8 mouse cellular contexts compared by ENCODE assay signal in the genomic region with DNA sequence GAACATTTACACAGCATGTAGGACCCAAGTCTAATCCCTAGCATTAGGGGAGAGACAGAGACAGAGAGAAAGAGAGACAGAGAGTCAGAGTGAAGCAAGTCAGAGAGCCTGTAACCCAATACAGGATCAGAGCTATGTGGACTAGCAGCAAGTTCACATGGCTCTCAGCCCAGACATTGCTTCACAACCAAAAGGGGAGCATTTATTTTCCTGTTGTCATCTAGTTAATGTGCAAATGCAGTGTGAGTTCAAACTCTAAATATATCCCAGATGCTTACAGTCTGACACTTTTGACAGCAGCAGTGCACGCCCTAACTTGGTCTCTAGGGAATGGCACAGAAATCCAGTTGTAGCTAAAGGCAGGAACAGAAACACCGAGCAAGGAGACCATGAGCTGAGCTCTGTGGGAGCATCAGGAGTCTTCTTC. TPM values are rescaled to one million over a fixed set of nuclear protein-coding genes. Genes with fewer than 3 reads are reported as not detected.
A peak's percentile ranks its signal among the peaks of the same experiment; 100 is the strongest.
DNase-seq lines count a peak whose midpoint lies in the region; ATAC-seq and TF ChIP-seq lines count a peak whose summit lies in the region.

No protein-coding gene starts in this region.

- H3K4me3 ChIP-seq in liver, adult 2 months (ENCODE audit: insufficient read depth, low read depth, low read length): no peak overlapping the region
- H3K4me3 ChIP-seq in liver, embryonic 12.5 days: no peak overlapping the region
- peak overlapping the region; percentile 46 for H3K4me3 ChIP-seq in gastrocnemius, adult 2 months
- H3K4me3 ChIP-seq in intestine, embryonic 16.5 days (ENCODE audit: low read length): no peak overlapping the region
- H3K4me3 ChIP-seq in hindbrain, postnatal 0 days (ENCODE audit: low read length): no peak overlapping the region

- 6% methylated on average over 2 of the region's 2 CpGs for WGBS in liver, adult 2 months
- WGBS in liver, embryonic 12.5 days (ENCODE audit: insufficient replicate concordance): 47% methylated on average over 2 of the region's 2 CpGs
- 45% methylated on average over 2 of the region's 2 CpGs for WGBS in intestine, embryonic 16.5 days
- 68% methylated on average over 2 of the region's 2 CpGs for WGBS in hindbrain, postnatal 0 days

- no peak for TF ChIP-seq CTCF in liver, adult 2 months (IDR thresholded peaks at IDR 0.05; ENCODE audit: low read depth, low read length)
- no peak for TF ChIP-seq CTCF in gastrocnemius, adult 2 months (IDR thresholded peaks at IDR 0.05)
- TF ChIP-seq CTCF in hindbrain, postnatal 0 days (IDR thresholded peaks at IDR 0.05; ENCODE audit: low read depth): no peak

- H3K9ac ChIP-seq in liver, adult 2 months (ENCODE audit: low read depth, low read length): peak overlapping the region; percentile 44
- no peak overlapping the region for H3K9ac ChIP-seq in liver, embryonic 12.5 days
- no peak overlapping the region for H3K9ac ChIP-seq in intestine, embryonic 16.5 days (ENCODE audit: low read depth, low read length)
- no peak overlapping the region for H3K9ac ChIP-seq in hindbrain, postnatal 0 days (replicated peaks; ENCODE audit: low read length)

- intact Hi-C loops in gastrocnemius, adult 2 months (cut with DNase I): no loop called here

- H3K4me1 ChIP-seq in liver, adult 2 months (ENCODE audit: control insufficient read depth, insufficient read depth, low read length): peaks cover 17% of the 10 kb centered on the region
- peaks cover 9% of the 10 kb centered on the region for H3K4me1 ChIP-seq in liver, embryonic 12.5 days
- peaks cover 21% of the 10 kb centered on the region for H3K4me1 ChIP-seq in intestine, embryonic 16.5 days (ENCODE audit: control insufficient read depth, insufficient read depth, low read length)
- no peaks in the 10 kb centered on the region for H3K4me1 ChIP-seq in hindbrain, postnatal 0 days (ENCODE audit: insufficient read depth, low read length)

- no peak overlapping the region for H3K4me2 ChIP-seq in liver, embryonic 12.5 days
- no peak overlapping the region for H3K4me2 ChIP-seq in intestine, embryonic 16.5 days (ENCODE audit: low read depth, low read length)
- no peak overlapping the region for H3K4me2 ChIP-seq in hindbrain, postnatal 0 days (ENCODE audit: low read depth, low read length)

- peak; percentile 99 for DNase-seq in liver, adult 2 months (ENCODE audit: extremely low read depth, low read depth, low spot score)
- peak; percentile 90 for DNase-seq in gastrocnemius, adult 2 months
- DNase-seq in lung, postnatal 36 days: peak; percentile 86
- DNase-seq in hindbrain, postnatal 0 days (ENCODE audit: low spot score): no peak
- no peak for DNase-seq in thymus, postnatal 14 days
- no peak for DNase-seq in left cerebral cortex, adult 11 months (ENCODE audit: low spot score)

- no peaks in the 10 kb centered on the region for H3K9me3 ChIP-seq in liver, embryonic 12.5 days (replicated peaks)
- H3K9me3 ChIP-seq in intestine, embryonic 16.5 days (ENCODE audit: control insufficient read depth, low read length): no peaks in the 10 kb centered on the region
- no peaks in the 10 kb centered on the region for H3K9me3 ChIP-seq in hindbrain, postnatal 0 days (ENCODE audit: low read length)

- no peaks in the 10 kb centered on the region for H3K79me2 ChIP-seq in liver, adult 2 months (ENCODE audit: control insufficient read depth, insufficient read depth, low read length)

- H3K27ac ChIP-seq in liver, adult 2 months (replicated peaks; ENCODE audit: insufficient read depth, low read depth, low read length): peak overlapping the region; percentile 93
- no peak overlapping the region for H3K27ac ChIP-seq in liver, embryonic 12.5 days
- peak overlapping the region; percentile 95 for H3K27ac ChIP-seq in gastrocnemius, adult 2 months
- H3K27ac ChIP-seq in intestine, embryonic 16.5 days (ENCODE audit: low read length): peak overlapping the region; percentile 87
- no peak overlapping the region; the same call in 1 of the 2 replicates for H3K27ac ChIP-seq in hindbrain, postnatal 0 days

- no peaks in the 10 kb centered on the region for H3K27me3 ChIP-seq in liver, adult 2 months (ENCODE audit: control insufficient read depth, insufficient read depth, low read length)
- H3K27me3 ChIP-seq in liver, embryonic 12.5 days (replicated peaks): 0 out of 2 replicates have a peak, but pooled peaks cover 5% of the 10 kb centered on the region
- no peaks in the 10 kb centered on the region for H3K27me3 ChIP-seq in intestine, embryonic 16.5 days (replicated peaks; ENCODE audit: control insufficient read depth, insufficient read depth, low read length)
- H3K27me3 ChIP-seq in hindbrain, postnatal 0 days (ENCODE audit: insufficient read depth, low read length): no peaks in the 10 kb centered on the region

- no peaks in the 10 kb centered on the region for H3K36me3 ChIP-seq in liver, adult 2 months (ENCODE audit: control insufficient read depth, insufficient read depth, low read length)
- no peaks in the 10 kb centered on the region for H3K36me3 ChIP-seq in liver, embryonic 12.5 days
- H3K36me3 ChIP-seq in intestine, embryonic 16.5 days (ENCODE audit: control insufficient read depth, insufficient read depth, low read length): no peaks in the 10 kb centered on the region
- H3K36me3 ChIP-seq in hindbrain, postnatal 0 days (ENCODE audit: insufficient read depth, low read length): no peaks in the 10 kb centered on the region

- ATAC-seq in liver, embryonic 12.5 days: no peak
- ATAC-seq in intestine, embryonic 16.5 days: peak; percentile 63
- no peak for ATAC-seq in hindbrain, postnatal 0 days

- TF ChIP-seq POLR2A in liver, adult 2 months (IDR thresholded peaks at IDR 0.05; ENCODE audit: extremely low read depth, insufficient read depth, low read length): no peak

RNA-seq across cellular contexts. Expression of gene Hspa4, which starts 8.6 kb away (rescaled TPM):
- total RNA-seq in liver, adult 2 months (2014; rRNA removed): 44.6 and 55.9 TPM in 2 replicates
- 16.6 and 17.9 TPM in 2 replicates for polyA plus RNA-seq in liver, adult 2 months (2012; rRNA removed)
- 101 and 103 TPM in 2 replicates for polyA plus RNA-seq in liver, embryonic 12.5 days (2016; fragmentation: Nextera tagmentation; extraction: Ambion mirVana)
- total RNA-seq in gastrocnemius, adult 2 months (2021): 100 to 1,000 TPM in 1 of 2 experiments, 10 to 100 TPM in 1; 80.2 to 106 TPM
- 85.2 and 85.9 TPM in 2 replicates for polyA plus RNA-seq in intestine, embryonic 16.5 days (2015; fragmentation: Nextera tagmentation; extraction: Ambion mirVana)
- 79.4 and 92.9 TPM in 2 replicates for total RNA-seq in hindbrain, postnatal 0 days (2014; rRNA removed)
- 50.8 and 54.2 TPM in 2 replicates for polyA plus RNA-seq in hindbrain, postnatal 0 days (2015; fragmentation: Nextera tagmentation; extraction: Ambion mirVana)

RNA-seq across cellular contexts. Expression of gene Zcchc10, which starts 15.6 kb away (rescaled TPM):
- 0.37 and 0.74 TPM in 2 replicates for total RNA-seq in liver, adult 2 months (2014; rRNA removed)
- polyA plus RNA-seq in liver, adult 2 months (2012; rRNA removed): 1.8 and 2.5 TPM in 2 replicates
- polyA plus RNA-seq in liver, embryonic 12.5 days (2016; fragmentation: Nextera tagmentation; extraction: Ambion mirVana): 18.3 and 19.8 TPM in 2 replicates
- 1 to 10 TPM; 5.5 to 9.4 TPM for total RNA-seq in gastrocnemius, adult 2 months (2021)
- polyA plus RNA-seq in intestine, embryonic 16.5 days (2015; fragmentation: Nextera tagmentation; extraction: Ambion mirVana): 12.6 and 13.4 TPM in 2 replicates
- 0.89 TPM in 1 of 2 replicates, not detected in the other for total RNA-seq in hindbrain, postnatal 0 days (2014; rRNA removed)
- polyA plus RNA-seq in hindbrain, postnatal 0 days (2015; fragmentation: Nextera tagmentation; extraction: Ambion mirVana): 13.6 and 14.9 TPM in 2 replicates

RNA-seq across cellular contexts. Expression of gene Aff4, which starts 41.7 kb away (rescaled TPM):
- 32.1 and 40.3 TPM in 2 replicates for total RNA-seq in liver, adult 2 months (2014; rRNA removed)
- polyA plus RNA-seq in liver, adult 2 months (2012; rRNA removed): 7.3 and 8.1 TPM in 2 replicates
- 18.8 and 19.8 TPM in 2 replicates for polyA plus RNA-seq in liver, embryonic 12.5 days (2016; fragmentation: Nextera tagmentation; extraction: Ambion mirVana)
- total RNA-seq in gastrocnemius, adult 2 months (2021): 100 to 1,000 TPM in 1 of 2 experiments, 10 to 100 TPM in 1; 99.7 to 107 TPM
- 16.6 and 20.4 TPM in 2 replicates for polyA plus RNA-seq in intestine, embryonic 16.5 days (2015; fragmentation: Nextera tagmentation; extraction: Ambion mirVana)
- 87.1 and 91.0 TPM in 2 replicates for total RNA-seq in hindbrain, postnatal 0 days (2014; rRNA removed)
- 109 and 111 TPM in 2 replicates for polyA plus RNA-seq in hindbrain, postnatal 0 days (2015; fragmentation: Nextera tagmentation; extraction: Ambion mirVana)

Comparison
In these comparisons a context has a peak if more than half of its experiments do, and no peak if none do; other contexts are left out.
1. H3K27ac ChIP-seq: peak in liver, adult 2 months (single experiment), gastrocnemius, adult 2 months (single experiment) and intestine, embryonic 16.5 days (single experiment); none in liver, embryonic 12.5 days (single experiment) and hindbrain, postnatal 0 days (single experiment).
2. DNase-seq: peak in liver, adult 2 months (single experiment), gastrocnemius, adult 2 months (single experiment) and lung, postnatal 36 days (single experiment); none in hindbrain, postnatal 0 days (single experiment), thymus, postnatal 14 days (single experiment) and left cerebral cortex, adult 11 months (single experiment).